Mouse (Mus musculus): Measurements from ENCODE around the gene Clcnka.

Clcnka gene

GRCm38 (mm10) chr4:141379674-141380073 lies 18.9 kb downstream of the Clcnka start:
- in situ Hi-C loops (cut with MboI), result no loop called here

- in situ Hi-C loops (cut with MboI), result no loop called here
These were observed 26.1 kb downstream of the Clcnka start for GRCm38 (mm10) chr4:141372426-141372825.

GRCm38 (mm10) chr4:141367997-141368791 lies 30.3 kb downstream of the Clcnka start, which contains the start of gene Fam131c:
Fam131c (plus strand) TSS chr4:141368220.
- in situ Hi-C loops (cut with MboI), result loop anchor here (10.0 kb wide), 1 partner anchor 93 kb away; no protein-coding TSS in a partner anchor

- in situ Hi-C loops (cut with MboI), result loop anchor here (10.0 kb wide), 1 partner anchor 91 kb away; no protein-coding TSS in a partner anchor
These were observed 32.6 kb downstream of the Clcnka start for GRCm38 (mm10) chr4:141365876-141366275.

- in situ Hi-C loops (cut with MboI), result loop anchor here (10.0 kb wide), 1 partner anchor 90 kb away; no protein-coding TSS in a partner anchor
These were observed 33.4 kb downstream of the Clcnka start for GRCm38 (mm10) chr4:141365126-141365525.

- in situ Hi-C loops (cut with MboI), result loop anchor here (10.0 kb wide), 1 partner anchor 88 kb away; no protein-coding TSS in a partner anchor
These were observed 35.5 kb downstream of the Clcnka start for GRCm38 (mm10) chr4:141362937-141363548.

- in situ Hi-C loops (cut with MboI), result loop anchor here (10.0 kb wide), 1 partner anchor 86 kb away; no protein-coding TSS in a partner anchor
These were observed 37.7 kb downstream of the Clcnka start for GRCm38 (mm10) chr4:141360846-141361245.

GRCm38 (mm10) chr4:141359222-141359621 lies 39.3 kb downstream of the Clcnka start:
- in situ Hi-C loops (cut with MboI), result no loop called here

- in situ Hi-C loops (cut with MboI), result no loop called here
These were observed 40.7 kb downstream of the Clcnka start for GRCm38 (mm10) chr4:141357811-141358210.

- in situ Hi-C loops (cut with MboI), result no loop called here
These were observed 44.7 kb downstream of the Clcnka start for GRCm38 (mm10) chr4:141353868-141354267.

- in situ Hi-C loops (cut with MboI), result no loop called here
These were observed 45.5 kb downstream of the Clcnka start for GRCm38 (mm10) chr4:141352986-141353385.

GRCm38 (mm10) chr4:141351972-141352371 lies 46.6 kb downstream of the Clcnka start:
- in situ Hi-C loops (cut with MboI), result no loop called here

- in situ Hi-C loops (cut with MboI), result no loop called here
These were observed 48.5 kb downstream of the Clcnka start for GRCm38 (mm10) chr4:141350015-141350414.

GRCm38 (mm10) chr4:141348616-141349015 lies 49.9 kb downstream of the Clcnka start:
- in situ Hi-C loops (cut with MboI), result no loop called here

GRCm38 (mm10) chr4:141347365-141347797 lies 51.1 kb downstream of the Clcnka start:
- in situ Hi-C loops (cut with MboI), result no loop called here

GRCm38 (mm10) chr4:141345219-141345618 lies 53.3 kb downstream of the Clcnka start:
- in situ Hi-C loops (cut with MboI), result no loop called here

- in situ Hi-C loops (cut with MboI), result no loop called here
These were observed 55.0 kb downstream of the Clcnka start for GRCm38 (mm10) chr4:141343515-141343914.

- in situ Hi-C loops (cut with MboI), result no loop called here
These were observed 57.0 kb downstream of the Clcnka start for GRCm38 (mm10) chr4:141341477-141341876.

- in situ Hi-C loops (cut with MboI), result no loop called here
These were observed 59.7 kb downstream of the Clcnka start for GRCm38 (mm10) chr4:141338853-141339252.

- in situ Hi-C loops (cut with MboI), result no loop called here
These were observed 60.5 kb downstream of the Clcnka start for GRCm38 (mm10) chr4:141337986-141338385.

- in situ Hi-C loops (cut with MboI), result no loop called here
These were observed 62.3 kb downstream of the Clcnka start for GRCm38 (mm10) chr4:141336196-141336595.

GRCm38 (mm10) chr4:141335263-141335796 lies 63.2 kb downstream of the Clcnka start:
- in situ Hi-C loops (cut with MboI), result no loop called here

Measured in mature B cell (primary cell).